18 mouse cellular contexts compared by ENCODE assay signal in the genomic region with DNA sequence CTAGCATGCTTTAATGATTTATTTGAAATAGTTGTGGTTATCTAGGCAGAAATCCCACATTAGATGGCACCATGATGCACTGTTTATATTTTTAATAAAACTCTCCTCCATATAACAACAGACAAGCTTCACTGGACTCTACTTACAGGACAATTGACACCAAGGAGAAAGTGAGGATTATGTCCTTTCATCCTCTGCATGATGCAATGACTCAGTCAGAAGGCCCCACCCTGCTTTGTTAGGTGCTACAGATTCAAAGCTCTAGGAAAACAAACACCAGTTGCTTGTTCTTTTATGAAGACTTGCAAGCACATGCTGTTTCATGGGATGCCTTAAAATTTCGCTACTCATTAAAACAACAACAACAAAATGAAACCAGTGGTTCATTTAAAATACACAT.
"Had no signal": no experiment of that assay in that cellular context is flagged by ENCODE, and none has a peak within 500 bp of the region (broad histone marks: within the 10 kb centered on the region; RNA-seq: fewer than 3 reads in every experiment).

No protein-coding gene starts in this region.

- DNase-seq: lung, adult 18-20 months; lung, postnatal 14 days; lung, postnatal 36 days; midbrain, embryonic 14.5 days; retina, postnatal 1 day; right cerebral cortex, adult 18-20 months; right cerebral cortex, postnatal 25 days; right cerebral cortex, postnatal 4 days; spleen, adult 18-20 months; thymus, adult 2 months; thymus, postnatal 25 days; thymus, postnatal 4 days had no signal

- ATAC-seq: lung, postnatal 0 days had no signal

- H3K27me3 ChIP-seq: lung, embryonic 15.5 days; megakaryocyte, embryonic 14.5 days; midbrain, embryonic 12.5 days; neural tube, embryonic 13.5 days; neural tube, embryonic 15.5 days had no signal
